Mouse (Mus musculus) ovary, postnatal 36 days (tissue): ENCODE results near the gene Gipc2.

Experiments used
- DNase-seq: peaks from one replicate; pipeline ENCODE4 v3.0.0; 2022; ENCODE audit warnings: low spot score, mixed read lengths

The Gipc2 gene

DNA sequence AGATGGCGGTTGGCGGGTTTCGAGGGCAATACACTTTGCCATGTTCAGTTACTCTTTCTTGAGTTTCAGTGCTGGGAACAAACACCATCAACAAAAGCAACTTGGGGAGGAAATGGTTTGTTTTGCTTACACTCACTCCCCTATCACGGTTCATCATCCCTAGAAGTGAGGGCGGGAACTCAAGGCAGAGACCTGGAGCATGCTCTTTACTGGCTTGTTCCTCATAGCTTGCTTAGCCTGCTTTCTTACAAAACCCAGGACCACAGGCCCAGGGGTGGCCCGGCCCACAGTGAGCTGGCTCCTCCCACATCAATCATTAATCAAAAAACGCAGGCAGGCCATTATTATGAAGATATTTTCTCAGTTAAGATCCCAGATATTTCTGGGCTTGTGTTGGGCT, 89.9 kb downstream of the Gipc2 start:
- DNase-seq = no peak

DNA sequence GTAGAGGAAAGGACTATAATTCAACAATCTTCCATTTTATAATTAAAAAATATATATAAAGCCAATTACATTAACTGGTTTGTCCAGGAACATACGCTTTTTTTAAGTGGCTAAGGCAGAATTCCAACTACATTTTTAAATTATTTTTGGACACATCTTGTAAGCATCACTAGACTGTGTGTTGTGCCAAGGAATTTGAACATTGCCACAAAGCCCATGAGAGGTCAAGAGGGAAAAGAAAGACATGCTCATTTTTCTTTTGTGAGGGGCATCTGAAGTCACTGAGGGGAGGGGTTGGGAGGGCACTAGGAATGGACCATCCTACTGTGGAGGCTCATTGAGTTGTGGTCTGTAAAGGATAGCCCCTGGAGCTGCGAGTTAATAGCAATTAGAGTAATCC, 97.0 kb downstream of the Gipc2 start:
- no peak for DNase-seq

DNA sequence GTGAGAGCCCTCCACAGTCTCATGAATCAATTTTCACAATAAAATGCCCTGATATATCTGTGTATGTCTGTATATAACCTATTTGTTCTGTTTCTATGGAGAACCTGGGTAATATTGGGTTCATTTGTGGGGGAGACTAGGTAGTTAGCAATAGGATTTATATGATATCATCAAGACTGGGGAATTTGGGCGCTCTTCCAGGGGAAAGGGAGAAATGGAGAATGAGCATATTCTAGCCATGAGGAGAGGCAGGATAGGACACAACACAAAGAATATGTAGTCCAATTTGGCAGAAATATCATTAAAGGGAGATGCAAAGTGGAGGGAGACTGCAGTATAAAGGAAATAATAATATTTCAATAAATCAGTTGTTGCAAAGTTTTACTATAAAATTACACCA, 97.7 kb downstream of the Gipc2 start:
- DNase-seq = no peak

DNA sequence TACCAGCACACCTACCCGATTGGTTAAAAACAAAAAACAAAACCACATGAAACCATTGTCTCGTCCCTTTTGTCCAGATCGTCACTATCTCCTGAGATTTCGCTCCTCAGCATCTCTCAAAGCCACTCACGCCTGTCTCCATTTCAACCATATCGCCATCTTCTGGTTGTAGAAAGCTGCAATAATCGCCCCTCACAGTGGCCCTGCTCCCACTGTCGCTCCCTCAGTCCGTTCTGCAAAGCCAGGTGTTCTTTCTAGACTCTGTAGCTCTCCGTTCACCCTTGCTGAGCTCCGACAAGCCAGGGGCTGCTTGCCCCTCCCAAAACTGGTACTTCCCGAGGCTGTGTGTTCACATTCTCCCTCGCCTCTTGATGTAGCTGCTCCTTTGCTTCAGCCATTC, 99.3 kb downstream of the Gipc2 start:
- no peak for DNase-seq

DNA sequence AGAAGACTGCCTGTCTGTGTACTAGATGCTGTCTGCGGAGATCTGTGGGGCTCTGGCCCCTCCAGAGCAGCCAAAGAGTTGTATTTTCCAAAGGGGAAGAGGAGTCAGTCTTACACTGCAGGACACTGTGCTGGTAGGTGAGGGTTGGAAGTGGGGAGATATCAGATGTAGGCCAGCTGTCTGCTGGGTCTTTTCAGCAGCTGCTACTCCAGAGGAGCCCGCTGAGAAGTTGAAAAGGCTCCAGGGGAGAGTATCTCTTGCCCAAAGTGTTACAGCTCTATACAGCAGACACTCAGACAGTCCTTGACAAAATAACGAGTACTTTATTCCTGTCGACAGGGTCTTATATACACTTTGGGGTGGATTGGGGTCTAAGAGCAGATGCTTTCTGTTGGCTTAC, 100.2 kb downstream of the Gipc2 start:
- DNase-seq = no peak

DNA sequence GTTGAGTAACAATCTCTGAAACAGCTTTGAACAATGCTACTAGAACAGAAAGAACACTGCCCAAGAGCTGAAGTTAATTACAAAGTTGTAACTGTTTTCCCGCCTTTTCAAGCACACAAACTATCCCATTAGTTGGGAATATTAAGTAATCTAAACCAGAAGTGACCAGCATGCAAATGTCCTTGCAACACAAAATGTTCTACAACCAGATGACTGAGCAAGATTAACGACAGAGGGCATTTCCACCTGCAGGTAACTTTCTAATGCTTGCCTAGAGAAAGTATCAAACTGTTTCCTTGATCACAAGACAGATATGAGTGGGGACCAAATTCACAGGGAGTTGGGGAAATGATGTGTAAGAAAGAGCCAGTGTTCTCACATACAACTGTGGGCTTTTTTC, 101.9 kb downstream of the Gipc2 start:
- no peak for DNase-seq

DNA sequence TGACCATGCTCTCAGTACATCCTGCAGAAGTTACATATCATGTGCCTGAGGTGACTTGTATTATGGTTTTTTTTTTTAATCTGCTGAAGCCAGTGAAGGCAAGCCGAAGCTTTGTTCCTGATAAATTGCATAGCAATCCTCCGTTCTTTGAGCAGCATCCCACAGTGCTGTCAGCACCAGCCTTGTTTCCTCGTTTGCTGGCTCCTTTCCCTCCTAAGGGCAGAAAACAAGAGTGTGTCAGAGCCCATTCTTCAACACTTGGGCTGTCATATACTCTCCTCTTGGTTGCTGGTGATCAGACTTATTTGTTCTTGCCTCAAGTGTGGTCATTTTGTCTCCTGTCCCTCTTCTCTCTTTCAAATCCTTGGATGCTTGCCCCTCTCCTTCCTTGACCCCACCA, 103.2 kb downstream of the Gipc2 start:
- DNase-seq = no peak

DNA sequence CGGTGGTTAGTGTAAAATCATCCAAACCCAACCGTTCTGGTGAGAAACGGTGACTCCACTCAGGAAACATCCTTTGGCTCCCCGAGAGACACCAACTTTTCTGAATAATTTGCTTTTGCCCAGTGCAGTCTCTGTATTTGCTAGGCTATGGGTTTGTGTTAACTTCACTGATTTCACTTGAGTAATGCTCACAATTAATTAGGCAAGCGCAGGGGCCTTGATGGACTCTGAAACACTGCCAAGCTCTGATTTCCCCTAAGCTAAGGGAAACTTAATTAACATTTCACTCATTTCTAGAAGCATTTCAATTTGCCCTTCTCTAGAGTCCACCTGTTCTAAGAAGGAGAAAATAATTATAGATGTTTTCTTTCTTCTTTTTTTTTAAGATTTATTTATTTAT, 104.9 kb downstream of the Gipc2 start:
- no peak for DNase-seq

DNA sequence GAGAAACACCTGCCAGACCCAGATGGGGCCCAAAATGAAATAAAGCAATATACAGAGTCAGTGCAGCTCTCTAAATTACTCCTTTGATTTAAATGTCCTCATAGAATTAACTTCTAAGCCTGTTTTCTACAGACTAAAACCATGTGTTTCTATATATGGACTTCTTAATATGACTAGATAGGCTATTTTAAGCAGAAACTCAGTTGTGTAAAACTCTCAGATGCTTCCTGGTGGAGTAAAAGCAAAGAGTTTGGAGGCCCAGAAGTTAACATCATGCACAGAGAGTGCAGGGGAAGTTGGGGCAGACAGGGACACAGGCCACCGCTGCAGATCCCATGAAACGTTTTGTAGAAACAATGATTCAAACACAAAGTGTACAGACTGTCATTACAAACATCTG, 107.8 kb downstream of the Gipc2 start:
- DNase-seq = no peak

DNA sequence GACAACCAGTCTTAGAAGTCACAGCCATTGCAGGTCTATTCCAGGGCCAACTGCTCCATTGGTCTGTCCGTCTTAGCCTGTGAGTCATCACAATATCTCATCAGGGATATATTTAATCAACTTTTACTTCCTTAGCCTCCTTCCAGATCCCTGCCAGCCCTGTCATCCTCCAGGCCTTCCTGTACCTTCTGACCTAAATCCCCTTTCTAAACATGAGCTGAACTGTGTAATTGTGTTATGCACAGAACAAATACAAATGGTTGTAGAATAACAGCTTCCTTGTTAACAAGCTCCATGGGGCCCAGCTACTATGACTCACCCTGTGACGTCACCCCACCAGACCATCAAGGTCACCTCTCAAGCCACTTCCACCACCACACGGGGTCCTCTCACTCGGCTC, 111.8 kb downstream of the Gipc2 start:
- DNase-seq = no peak

DNA sequence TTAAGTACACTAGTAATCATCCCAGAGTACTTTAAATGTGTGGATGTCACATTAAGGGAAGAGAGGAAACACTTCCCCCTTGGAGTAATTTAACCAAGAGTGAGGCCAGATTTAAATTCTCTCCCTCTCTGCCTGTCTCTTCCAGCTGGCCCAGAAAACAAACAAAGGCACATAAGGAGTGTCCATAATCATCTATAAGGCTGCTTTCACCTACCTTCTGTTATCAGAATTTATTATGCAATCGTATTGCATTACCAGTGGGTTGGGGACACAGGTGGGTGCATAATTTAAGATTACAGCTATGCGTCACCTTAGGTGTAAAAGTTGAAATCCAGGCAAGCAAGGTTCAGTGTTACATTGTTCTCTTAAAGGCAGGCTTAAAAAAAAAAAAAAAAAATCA, 114.1 kb downstream of the Gipc2 start:
- no peak for DNase-seq

DNA sequence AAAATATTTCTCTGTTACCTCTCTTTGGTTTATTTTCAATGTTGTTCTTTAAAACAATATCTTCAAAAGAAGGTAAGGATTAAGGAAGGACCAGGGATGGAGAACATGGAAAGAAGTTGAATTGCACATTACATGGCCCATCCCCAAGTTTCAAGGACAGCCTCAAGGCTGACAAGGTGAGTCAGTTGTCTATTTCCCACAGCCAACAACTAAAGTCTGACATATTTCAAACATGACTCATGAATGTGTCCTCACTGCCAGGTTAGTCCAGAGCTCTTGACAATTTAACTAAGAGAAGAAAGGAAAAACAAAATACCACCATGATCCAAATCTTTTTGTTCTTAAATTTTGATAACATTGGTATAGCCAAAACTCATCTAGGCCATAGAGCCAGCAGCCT, 118.1 kb downstream of the Gipc2 start:
- no peak for DNase-seq

DNA sequence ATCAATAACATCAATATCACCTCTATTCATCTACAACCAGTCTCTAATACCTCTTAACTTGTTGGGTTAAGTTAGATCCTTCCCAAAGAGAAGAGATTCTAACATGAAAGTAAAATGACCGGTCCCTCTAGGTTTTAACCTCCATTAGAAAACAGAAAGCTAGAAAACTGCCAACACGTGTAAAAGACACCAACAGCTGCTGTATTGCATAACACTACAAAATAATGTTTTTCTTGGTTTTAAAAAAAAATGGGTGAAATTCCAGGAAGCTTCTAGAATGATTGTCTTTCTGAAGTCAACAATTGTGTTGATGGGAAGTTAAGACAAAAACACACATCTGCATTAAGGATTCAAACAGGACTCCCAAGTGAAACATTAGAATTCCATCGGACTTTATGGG, 119.1 kb downstream of the Gipc2 start:
- no peak for DNase-seq
